Mouse (Mus musculus) stomach, embryonic 14.5 days (tissue): Measurements from ENCODE around the gene Mfn1. TPM values are rescaled to one million over a fixed set of nuclear protein-coding genes. Genes with fewer than 3 reads are reported as not detected.
A peak's percentile ranks its signal among the peaks of the same experiment; 100 is the strongest.

ENCODE experiments used
- ATAC-seq: fragments of 200-750 bp; cut with Nextera tagmentation; 2 replicates; pipeline ENCODE4 v1.8.0; 2017; ENCODE audit warnings: low read depth, moderate TSS enrichment; ENCODE audit not compliant: insufficient number of reproducible peaks, insufficient read depth, low FRiP score
- H3K27ac ChIP-seq: fragments of 300-500 bp; sonication (generic); 2 replicates; pipeline ENCODE4 v1.5.1; 2014; ENCODE audit warnings: mild to moderate bottlenecking, low read length, moderate library complexity, mixed read lengths
- H3K27me3 ChIP-seq: fragments of 300-500 bp; sonication (generic); 2 replicates; pipeline ENCODE4 v1.6.1; 2014; ENCODE audit warnings: low read length, control low read depth, mixed read lengths; ENCODE audit not compliant: control insufficient read depth, insufficient read depth
- H3K36me3 ChIP-seq: fragments of 300-500 bp; sonication (generic); 2 replicates; pipeline ENCODE4 v1.6.1; 2014; ENCODE audit warnings: mild to moderate bottlenecking, control low read depth, low read length, moderate library complexity, mixed read lengths; ENCODE audit not compliant: control insufficient read depth, insufficient read depth
- H3K4me1 ChIP-seq: fragments of 300-500 bp; sonication (generic); 2 replicates; pipeline ENCODE4 v1.6.1; 2014; ENCODE audit warnings: low read length, control low read depth, mixed read lengths; ENCODE audit not compliant: control insufficient read depth, insufficient read depth
- H3K4me2 ChIP-seq: fragments of 300-500 bp; sonication (generic); replicated peaks from 2 replicates; pipeline ENCODE4 v1.6.1; 2014; ENCODE audit warnings: low read depth, low read length, control low read depth
- H3K4me3 ChIP-seq: fragments of 300-500 bp; sonication (generic); 2 replicates; pipeline ENCODE4 v1.5.1; 2014; ENCODE audit warnings: low read depth, low read length, control low read depth
- H3K9ac ChIP-seq: fragments of 300-500 bp; sonication (generic); replicated peaks from 2 replicates; pipeline ENCODE4 v1.6.1; 2014; ENCODE audit warnings: low read depth, mild to moderate bottlenecking, control low read depth, low read length, moderate library complexity, mixed read lengths
- H3K9me3 ChIP-seq: fragments of 300-500 bp; sonication (generic); 2 replicates; pipeline ENCODE4 v1.6.1; 2016; ENCODE audit warnings: low read depth, low read length, control low read depth; ENCODE audit not compliant: control insufficient read depth
- WGBS: fragments of 180-500 bp; shearing (Covaris S2); extraction: QIAGEN DNeasy Blood & Tissue Kit; methylation state at CpG from one replicate; pipeline ENCODE4 v1.1.7; 2014; 5-methylcytosine and 5-hydroxymethylcytosine counted together
- polyA plus RNA-seq: library from polyadenylated mRNA; unstranded; fragments of >200 nt; fragmentation: Nextera tagmentation; extraction: Ambion mirVana; gene quantifications from 2 replicates; pipeline ENCODE4 v1.2.1, GENCODE M21; 2014

Gene Mfn1
- polyA plus RNA-seq, 1 experiment from 2014 or later = 30.3 TPM

GRCm38 (mm10) chr3:32610560-32610959, 81.3 kb downstream of the Mfn1 start:
- H3K9me3 ChIP-seq = no peaks in the 10 kb centered on the region
- no peak overlapping the region for H3K4me3 ChIP-seq
- H3K9ac ChIP-seq = no peak overlapping the region
- 32% methylated on average over 7 of the region's 7 CpGs for WGBS
- H3K36me3 ChIP-seq = no peaks in the 10 kb centered on the region
- H3K27me3 ChIP-seq = no peaks in the 10 kb centered on the region
- no peak overlapping the region for H3K4me2 ChIP-seq
- no peak overlapping the region for H3K27ac ChIP-seq
- ATAC-seq = peak; percentile 15; the same call in 1 of the 2 replicates
- H3K4me1 ChIP-seq = peaks cover 6% of the 10 kb centered on the region; the same call in 1 of the 2 replicates

- no peaks in the 10 kb centered on the region for H3K27me3 ChIP-seq
- no peak overlapping the region for H3K4me2 ChIP-seq
- H3K4me1 ChIP-seq = peaks cover 6% of the 10 kb centered on the region; the same call in 1 of the 2 replicates
- no peak for ATAC-seq
- H3K4me3 ChIP-seq = no peak overlapping the region
- WGBS = 76% methylated on average over 11 of the region's 11 CpGs
- no peak overlapping the region for H3K9ac ChIP-seq
- no peaks in the 10 kb centered on the region for H3K36me3 ChIP-seq
- no peak overlapping the region for H3K27ac ChIP-seq
- H3K9me3 ChIP-seq = no peaks in the 10 kb centered on the region
These were observed 82.4 kb downstream of the Mfn1 start for GRCm38 (mm10) chr3:32611606-32612170.

GRCm38 (mm10) chr3:32614786-32615185, 85.5 kb downstream of the Mfn1 start:
- H3K4me2 ChIP-seq = peak overlapping the region; percentile 51; the same call in 1 of the 2 replicates
- H3K4me3 ChIP-seq = peak overlapping the region; percentile 53; the same call in 1 of the 2 replicates
- ATAC-seq = no peak
- 65% methylated on average over 2 of the region's 2 CpGs for WGBS
- no peaks in the 10 kb centered on the region for H3K27me3 ChIP-seq
- H3K9ac ChIP-seq = no peak overlapping the region
- peaks cover 6% of the 10 kb centered on the region; the same call in 1 of the 2 replicates for H3K4me1 ChIP-seq
- no peak overlapping the region for H3K27ac ChIP-seq
- H3K9me3 ChIP-seq = no peaks in the 10 kb centered on the region
- no peaks in the 10 kb centered on the region for H3K36me3 ChIP-seq

GRCm38 (mm10) chr3:32615376-32615775, 86.1 kb downstream of the Mfn1 start:
- ATAC-seq = no peak
- Histone ChIP-seq H3K4me1 (peaks cover 6% of the 10 kb centered on the region; the same call in 1 of the 2 replicates), H3K27me3 (no peaks in the 10 kb centered on the region), H3K4me2 (peak overlapping the region; percentile 51), H3K4me3 (peak overlapping the region; percentile 53), H3K36me3 (no peaks in the 10 kb centered on the region), H3K9ac (no peak overlapping the region), H3K27ac (no peak overlapping the region), H3K9me3 (no peaks in the 10 kb centered on the region)
- WGBS = 32% methylated on average over 5 of the region's 5 CpGs

GRCm38 (mm10) chr3:32616006-32616330, 86.7 kb downstream of the Mfn1 start:
- no peaks in the 10 kb centered on the region for H3K36me3 ChIP-seq
- no peaks in the 10 kb centered on the region for H3K27me3 ChIP-seq
- no peak for ATAC-seq
- H3K4me1 ChIP-seq = peaks cover 6% of the 10 kb centered on the region; the same call in 1 of the 2 replicates
- no peaks in the 10 kb centered on the region for H3K9me3 ChIP-seq
- peak overlapping the region; percentile 51 for H3K4me2 ChIP-seq
- peak overlapping the region; percentile 53; the same call in 1 of the 2 replicates for H3K9ac ChIP-seq
- peak overlapping the region; percentile 53 for H3K4me3 ChIP-seq
- peak overlapping the region; percentile 90 for H3K27ac ChIP-seq
- WGBS = 8% methylated on average over 14 of the region's 14 CpGs

- WGBS = 2% methylated on average over 62 of the region's 83 CpGs
- Histone ChIP-seq H3K4me2 (peak within 1 kb of the TSS; percentile 51), H3K27ac (peak within 1 kb of the TSS; percentile 90), H3K9ac (peak within 1 kb of the TSS; percentile 53), H3K4me3 (peak within 1 kb of the TSS; percentile 53), H3K36me3 (no peaks in the 10 kb centered on the region), H3K9me3 (no peaks in the 10 kb centered on the region), H3K27me3 (no peaks in the 10 kb centered on the region), H3K4me1 (peaks cover 6% of the 10 kb centered on the region; the same call in 1 of the 2 replicates)
- peak; percentile 82 for ATAC-seq
These were observed 87.2 kb downstream of the Mfn1 start, which contains the start of gene Gnb4 for GRCm38 (mm10) chr3:32616331-32617052. TSS of gene Gnb4 (minus strand) at chr3:32616585.

- no peaks in the 10 kb centered on the region for H3K36me3 ChIP-seq
- WGBS = 11% methylated on average over 16 of the region's 16 CpGs
These were observed 87.9 kb downstream of the Mfn1 start for GRCm38 (mm10) chr3:32617053-32617642.

GRCm38 (mm10) chr3:32621658-32622057, 92.4 kb downstream of the Mfn1 start:
- no peaks in the 10 kb centered on the region for H3K36me3 ChIP-seq
- H3K4me1 ChIP-seq = no peaks in the 10 kb centered on the region
- no peak for ATAC-seq
- no peak overlapping the region for H3K9ac ChIP-seq
- H3K27me3 ChIP-seq = no peaks in the 10 kb centered on the region
- H3K4me3 ChIP-seq = no peak overlapping the region
- H3K27ac ChIP-seq = no peak overlapping the region
- 64% methylated on average over 1 of the region's 1 CpGs for WGBS
- H3K4me2 ChIP-seq = no peak overlapping the region
- H3K9me3 ChIP-seq = no peaks in the 10 kb centered on the region

More at GRCm38 (mm10) chr3:32617053-32617642, 87.9 kb downstream of the Mfn1 start:
- H3K4me3 ChIP-seq = peak overlapping the region; percentile 53
- H3K27me3 ChIP-seq = no peaks in the 10 kb centered on the region
- peak; percentile 35; the same call in 1 of the 2 replicates for ATAC-seq
- H3K9ac ChIP-seq = peak overlapping the region; percentile 53
- no peaks in the 10 kb centered on the region for H3K9me3 ChIP-seq
- peaks cover 6% of the 10 kb centered on the region; the same call in 1 of the 2 replicates for H3K4me1 ChIP-seq
- H3K4me2 ChIP-seq = peak overlapping the region; percentile 51
- peak overlapping the region; percentile 90 for H3K27ac ChIP-seq
